Mouse (Mus musculus) MEL (cell line): Measurements from ENCODE around the gene Abhd2. TPM values are rescaled to one million over a fixed set of nuclear protein-coding genes. Genes with fewer than 3 reads are reported as not detected.

ENCODE experiments used
- DNase-seq: peaks from one replicate; pipeline ENCODE4 v3.0.0; 2011; ENCODE audit warnings: low read depth, low spot score
- H3K27ac ChIP-seq: 2 replicates; pipeline ENCODE4 v1.5.1; 2012; ENCODE audit warnings: low read depth, mild to moderate bottlenecking, control low read depth, low read length, moderate library complexity; ENCODE audit not compliant: control insufficient read depth
- H3K27me3 ChIP-seq, 2 experiments: fragments of 150-350 bp in 1 of 2; sonication (generic) in 1 of 2; 2 replicates each; pipeline ENCODE4 v1.6.1; 2012; ENCODE audit warnings: low read length in 2 of 2, mild to moderate bottlenecking in 2 of 2, improper control_type of control experiment in 1 of 2, moderate library complexity in 1 of 2; ENCODE audit not compliant: insufficient read depth in 2 of 2, control insufficient read depth in 1 of 2
- H3K36me3 ChIP-seq, 2 experiments: 2 replicates each; pipeline ENCODE4 v1.6.1; 2012 to 2014; ENCODE audit warnings: low read length in 2 of 2, improper control_type of control experiment in 1 of 2, inconsistent platforms in 1 of 2, mild to moderate bottlenecking in 1 of 2; ENCODE audit not compliant: insufficient read depth in 2 of 2, control insufficient read depth in 1 of 2
- H3K4me1 ChIP-seq, 2 experiments: fragments of 150-350 bp in 1 of 2; sonication (generic) in 1 of 2; 2 replicates each; pipeline ENCODE4 v1.6.1; 2012; ENCODE audit warnings: low read length in 2 of 2, improper control_type of control experiment in 1 of 2, mild to moderate bottlenecking in 1 of 2; ENCODE audit not compliant: insufficient read depth in 2 of 2, control insufficient read depth in 1 of 2
- H3K4me3 ChIP-seq, 2 experiments: fragments of 150-350 bp in 1 of 2; sonication (generic) in 1 of 2; 2 replicates each; pipeline ENCODE4 v1.5.1; 2012; ENCODE audit warnings: low read depth in 2 of 2, low read length in 2 of 2, mild to moderate bottlenecking in 2 of 2, moderate library complexity in 2 of 2, control low read depth in 1 of 2, improper control_type of control experiment in 1 of 2; ENCODE audit not compliant: control insufficient read depth in 1 of 2, insufficient read depth in 1 of 2
- H3K79me2 ChIP-seq: 2 replicates; pipeline ENCODE4 v1.6.1; 2012; ENCODE audit warnings: mild to moderate bottlenecking, low read length, moderate library complexity; ENCODE audit not compliant: control insufficient read depth, poor library complexity, insufficient read depth
- H3K9ac ChIP-seq: 2 replicates; pipeline ENCODE4 v1.6.1; 2012; ENCODE audit warnings: low read depth, mild to moderate bottlenecking, control low read depth, low read length, moderate library complexity; ENCODE audit not compliant: control insufficient read depth, poor library complexity, severe bottlenecking
- H3K9me3 ChIP-seq: fragments of 150-350 bp; sonication (generic); replicated peaks from 2 replicates; pipeline ENCODE4 v1.6.1; 2012; ENCODE audit warnings: mild to moderate bottlenecking, low read length, improper control_type of control experiment, moderate library complexity; ENCODE audit not compliant: insufficient read depth
- CHD2 ChIP-seq: IDR thresholded peaks from 2 replicates; pipeline ENCODE4 v1.6.1; 2011; ENCODE audit warnings: low read length, improper control_type of control experiment
- CTCF ChIP-seq, 3 experiments: IDR thresholded peaks in 2 of 3; conservative IDR thresholded peaks in 1 of 3; 2 replicates each; pipeline ENCODE4 v1.5.1; 2011 to 2012; ENCODE audit warnings: low read length in 3 of 3, low read depth in 2 of 3, mild to moderate bottlenecking in 2 of 3, improper control_type of control experiment in 1 of 3, inconsistent platforms in 1 of 3, mixed read lengths in 1 of 3, moderate library complexity in 1 of 3; ENCODE audit not compliant: control insufficient read depth in 1 of 3, insufficient read depth in 1 of 3, poor library complexity in 1 of 3, severe bottlenecking in 1 of 3
- ELF1 ChIP-seq: IDR thresholded peaks from 2 replicates; pipeline ENCODE4 v1.6.1; 2014; ENCODE audit warnings: low read depth, mild to moderate bottlenecking, inconsistent platforms, low read length, improper control_type of control experiment, moderate library complexity
- ETS1 ChIP-seq: IDR thresholded peaks from 2 replicates; pipeline ENCODE4 v1.6.1; 2012; ENCODE audit warnings: low read depth, mild to moderate bottlenecking, inconsistent platforms, low read length, improper control_type of control experiment, moderate library complexity
- JUND ChIP-seq: IDR thresholded peaks from 2 replicates; pipeline ENCODE4 v1.6.1; 2011; ENCODE audit warnings: low read depth, mild to moderate bottlenecking, improper control_type of control experiment, low read length
- KAT2A ChIP-seq: conservative IDR thresholded peaks from 2 replicates; pipeline ENCODE4 v1.6.1; 2012; ENCODE audit warnings: low read depth, low read length, improper control_type of control experiment, inconsistent platforms
- MAFK ChIP-seq: IDR thresholded peaks from 2 replicates; pipeline ENCODE4 v1.6.1; 2011; ENCODE audit warnings: low read depth, mild to moderate bottlenecking, low read length, improper control_type of control experiment, borderline replicate concordance
- MAZ ChIP-seq: IDR thresholded peaks from 2 replicates; pipeline ENCODE4 v1.6.1; 2012; ENCODE audit warnings: low read depth, mild to moderate bottlenecking, inconsistent platforms, low read length, improper control_type of control experiment
- MEF2A ChIP-seq: IDR thresholded peaks from 2 replicates; pipeline ENCODE4 v1.6.1; 2014; ENCODE audit warnings: low read depth, mild to moderate bottlenecking, inconsistent platforms, low read length, improper control_type of control experiment; ENCODE audit not compliant: poor library complexity, insufficient replicate concordance, severe bottlenecking; ENCODE audit errors: extremely low read depth
- MXI1 ChIP-seq: IDR thresholded peaks from 2 replicates; pipeline ENCODE4 v1.6.1; 2011; ENCODE audit warnings: mild to moderate bottlenecking, low read depth, low read length, improper control_type of control experiment
- MYC ChIP-seq: IDR thresholded peaks from 2 replicates; pipeline ENCODE4 v1.6.1; 2011; ENCODE audit warnings: low read depth, mild to moderate bottlenecking, low read length, improper control_type of control experiment, moderate library complexity
- POLR2A ChIP-seq, 2 experiments: IDR thresholded peaks; 2 replicates each; pipeline ENCODE4 v1.6.1; 2011 to 2012; ENCODE audit warnings: low read length in 2 of 2, mild to moderate bottlenecking in 2 of 2, control low read depth in 1 of 2, improper control_type of control experiment in 1 of 2, low read depth in 1 of 2, moderate library complexity in 1 of 2; ENCODE audit not compliant: control insufficient read depth in 1 of 2, insufficient read depth in 1 of 2, poor library complexity in 1 of 2
- POLR2AphosphoS2 ChIP-seq: IDR thresholded peaks from 2 replicates; pipeline ENCODE4 v1.6.1; 2011; ENCODE audit warnings: low read length, improper control_type of control experiment
- POLR2AphosphoS5 ChIP-seq: IDR thresholded peaks from 2 replicates; pipeline ENCODE4 v1.6.1; 2012; ENCODE audit warnings: low read depth, borderline replicate concordance, mild to moderate bottlenecking, inconsistent platforms, low read length, moderate library complexity, mixed read lengths
- RCOR1 ChIP-seq: IDR thresholded peaks from 2 replicates; pipeline ENCODE4 v1.6.1; 2012; ENCODE audit warnings: low read depth, mild to moderate bottlenecking, inconsistent platforms, low read length, improper control_type of control experiment
- SIN3A ChIP-seq: IDR thresholded peaks from 2 replicates; pipeline ENCODE4 v1.6.1; 2012; ENCODE audit warnings: low read length, improper control_type of control experiment, inconsistent platforms
- TAL1 ChIP-seq: IDR thresholded peaks from 2 replicates; pipeline ENCODE4 v1.6.1; 2012; ENCODE audit warnings: mild to moderate bottlenecking, inconsistent platforms, low read length, moderate library complexity, mixed read lengths
- TBP ChIP-seq: IDR thresholded peaks from 2 replicates; pipeline ENCODE4 v1.8.0; 2011; ENCODE audit warnings: low read depth, low read length, improper control_type of control experiment
- TCF12 ChIP-seq: IDR thresholded peaks from 2 replicates; pipeline ENCODE4 v1.6.1; 2014; ENCODE audit warnings: low read depth, mild to moderate bottlenecking, inconsistent platforms, low read length, improper control_type of control experiment, moderate library complexity
- UBTF ChIP-seq: IDR thresholded peaks from 2 replicates; pipeline ENCODE4 v1.6.1; 2012; ENCODE audit warnings: low read depth, mild to moderate bottlenecking, inconsistent platforms, low read length, improper control_type of control experiment, moderate library complexity, borderline replicate concordance; ENCODE audit not compliant: insufficient read depth
- USF1 ChIP-seq: IDR thresholded peaks from 2 replicates; pipeline ENCODE4 v1.6.1; 2014; ENCODE audit warnings: low read depth, mild to moderate bottlenecking, inconsistent platforms, low read length, improper control_type of control experiment, moderate library complexity
- USF2 ChIP-seq, 2 experiments: IDR thresholded peaks; 2 replicates each; pipeline ENCODE4 v1.6.1; 2011 to 2012; ENCODE audit warnings: improper control_type of control experiment in 2 of 2, low read length in 2 of 2, borderline replicate concordance in 1 of 2, inconsistent platforms in 1 of 2, low read depth in 1 of 2, mild to moderate bottlenecking in 1 of 2; ENCODE audit not compliant: insufficient read depth in 1 of 2
- ZC3H11A ChIP-seq: IDR thresholded peaks from 2 replicates; pipeline ENCODE4 v1.6.1; 2012; ENCODE audit warnings: low read depth, mild to moderate bottlenecking, inconsistent platforms, low read length, improper control_type of control experiment
- ZMIZ1 ChIP-seq: IDR thresholded peaks from 2 replicates; pipeline ENCODE4 v1.6.1; 2012; ENCODE audit warnings: low read depth, mild to moderate bottlenecking, inconsistent platforms, low read length, improper control_type of control experiment, moderate library complexity
- polyA plus RNA-seq, 2 experiments: library from polyadenylated mRNA; stranded (reverse) in 1 of 2; unstranded in 1 of 2; fragments of >175 nt in 1 of 2; fragments of >200 nt in 1 of 2; gene quantifications; 2 replicates each; pipeline versions ENCODE4 v1.2.1 to v1.2.4; 2012; ENCODE audit warnings: low replicate concordance in 2 of 2, low read depth in 1 of 2; ENCODE audit not compliant: insufficient read length in 2 of 2, insufficient read depth in 1 of 2, missing spikeins in 1 of 2
- total RNA-seq: library from RNA; depleted of rRNA; stranded (reverse); fragments of 300-350 nt; gene quantifications from 2 replicates; pipeline ENCODE4 v1.2.3, GENCODE M21; 2012

The Abhd2 gene
- total and polyA plus RNA-seq, 3 experiments = 13.6 to 32.0 TPM; not detected in 1

DNA sequence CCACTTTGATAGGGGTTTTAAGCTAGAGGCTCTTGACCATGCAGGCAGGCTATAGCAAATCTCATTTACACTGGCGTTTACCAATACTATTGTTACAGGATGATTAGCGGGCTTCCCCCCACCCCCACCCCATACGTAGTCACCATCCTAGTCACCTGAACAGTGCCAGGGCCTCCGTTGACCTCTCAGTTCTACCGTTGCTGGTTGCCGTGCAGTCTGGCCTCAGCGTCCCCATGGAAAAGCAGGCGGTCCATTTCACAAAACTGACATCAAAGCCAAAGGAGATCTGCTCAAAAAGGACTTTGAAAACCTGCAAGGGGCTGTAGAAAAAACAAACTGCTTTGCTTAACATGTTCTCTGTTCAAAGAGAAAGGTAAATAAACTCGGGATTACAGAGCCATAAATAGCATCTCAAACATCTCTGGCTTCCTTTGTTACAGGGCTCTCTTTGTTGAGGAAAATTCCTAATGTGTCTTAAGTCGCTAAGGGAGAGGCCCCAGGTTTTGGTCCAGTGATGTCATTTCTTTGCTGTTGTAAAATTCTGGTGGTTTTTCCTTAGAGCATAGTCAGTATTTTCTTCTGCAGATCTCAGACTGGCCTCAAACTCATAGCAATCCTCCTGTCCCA is 43.2 kb downstream of the Abhd2 start:
- no peak for TF ChIP-seq POLR2AphosphoS5
- TF ChIP-seq TCF12 = no peak
- no peak for TF ChIP-seq POLR2A (IDR thresholded peaks at IDR 0.05; ENCODE audit: control insufficient read depth in 1 of 2, insufficient read depth in 1 of 2, low read depth in 1 of 2, low read length in 2 of 2, poor library complexity in 1 of 2)
- TF ChIP-seq MAZ = no peak
- no peak for TF ChIP-seq TAL1
- no peak for TF ChIP-seq ZMIZ1
- no peak for TF ChIP-seq MYC
- no peak for TF ChIP-seq ETS1
- TF ChIP-seq MAFK = no peak
- TF ChIP-seq, all 39 proteins: peak for 0
- no peak overlapping the region for H3K4me3 ChIP-seq
- H3K79me2 ChIP-seq = 0 out of 2 replicates have a peak, but pooled peaks cover 3% of the 10 kb centered on the region
- no peak overlapping the region for H3K27ac ChIP-seq
- H3K9ac ChIP-seq = no peak overlapping the region
- no peaks in the 10 kb centered on the region for H3K27me3 ChIP-seq
- peaks cover 0 to 18% of the 10 kb centered on the region in 2 experiments; a peak in 3 of 4 replicates for H3K36me3 ChIP-seq
- peaks cover 13 to 20% of the 10 kb centered on the region in 2 experiments for H3K4me1 ChIP-seq
- H3K9me3 ChIP-seq = no peaks in the 10 kb centered on the region
- DNase-seq = no peak

DNA sequence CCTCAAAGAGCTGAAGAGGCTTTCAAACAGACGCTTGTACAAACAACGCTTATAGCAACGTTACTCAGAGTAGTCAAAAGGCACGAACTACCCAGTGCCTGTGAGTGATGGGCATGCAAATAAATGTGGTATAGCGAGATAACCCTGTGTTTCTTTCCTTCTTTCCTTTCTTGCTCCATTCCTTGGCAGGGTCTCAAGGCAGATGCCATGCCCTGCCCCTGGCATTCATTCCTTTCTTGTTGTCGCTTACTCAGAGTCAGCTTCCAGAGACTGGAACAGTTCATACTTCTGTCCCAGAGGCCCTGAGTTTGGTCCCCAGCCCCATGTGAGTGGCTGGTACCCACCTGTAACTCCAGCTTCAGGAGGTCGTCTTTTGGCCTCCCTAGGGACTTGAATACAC is 44.6 kb downstream of the Abhd2 start:
- TF ChIP-seq RCOR1 (no peak), JUND (no peak), CHD2 (no peak), SIN3A (no peak), MXI1 (no peak), MEF2A (no peak), ELF1 (no peak), TBP (no peak), POLR2AphosphoS2 (no peak), KAT2A (no peak), USF2 (IDR thresholded peaks at IDR 0.05; ENCODE audit: borderline replicate concordance in 1 of 2, insufficient read depth in 1 of 2, low read depth in 1 of 2, low read length in 2 of 2) (no peak), USF1 (no peak), MAFK (no peak), ETS1 (no peak), CTCF (IDR thresholded peaks at IDR 0.05 in 2 of 3, conservative IDR thresholded peaks at IDR 0.05 in 1 of 3; ENCODE audit: control insufficient read depth in 1 of 3, insufficient read depth in 1 of 3, low read depth in 2 of 3, low read length in 3 of 3, poor library complexity in 1 of 3, severe bottlenecking in 1 of 3) (no peak), ZC3H11A (no peak), TCF12 (no peak), POLR2AphosphoS5 (no peak), MAZ (no peak), UBTF (no peak)
- no peak overlapping the region for H3K4me3 ChIP-seq
- peaks cover 0 to 14% of the 10 kb centered on the region in 2 experiments; a peak in 3 of 4 replicates for H3K36me3 ChIP-seq
- no peaks in the 10 kb centered on the region for H3K9me3 ChIP-seq
- H3K27me3 ChIP-seq = no peaks in the 10 kb centered on the region
- H3K79me2 ChIP-seq = 0 out of 2 replicates have a peak, but pooled peaks cover 1% of the 10 kb centered on the region
- no peak for DNase-seq
- no peak overlapping the region for H3K27ac ChIP-seq
- H3K9ac ChIP-seq = no peak overlapping the region
- peaks cover 13 to 17% of the 10 kb centered on the region in 2 experiments for H3K4me1 ChIP-seq
